Mouse (Mus musculus) hindbrain, embryonic 15.5 days (tissue): ENCODE measurements around the gene Rundc1. TPM values are rescaled to one million over a fixed set of nuclear protein-coding genes. Genes with fewer than 3 reads are reported as not detected.
"Not testable (repeated sequence)": the region's sequence is repeated elsewhere in the genome, so short reads cannot be mapped to it uniquely, and the experiment has no call there.

Experiments used
- ATAC-seq: fragments of 200-750 bp; cut with Nextera tagmentation; 2 replicates; pipeline ENCODE4 v1.8.0; 2017; ENCODE audit warnings: low read depth, moderate number of reproducible peaks, moderate TSS enrichment; ENCODE audit not compliant: low FRiP score
- H3K27ac ChIP-seq: fragments of 300-500 bp; sonication (generic); replicated peaks from 2 replicates; pipeline ENCODE4 v1.5.1; 2015; ENCODE audit warnings: mild to moderate bottlenecking, inconsistent platforms
- H3K27me3 ChIP-seq: fragments of 300-500 bp; sonication (generic); 2 replicates; pipeline ENCODE4 v1.6.1; 2015; ENCODE audit warnings: control low read depth, inconsistent platforms
- H3K36me3 ChIP-seq: fragments of 300-500 bp; sonication (generic); 2 replicates; pipeline ENCODE4 v1.6.1; 2015; ENCODE audit warnings: control low read depth, inconsistent platforms
- H3K4me1 ChIP-seq: fragments of 300-500 bp; sonication (generic); replicated peaks from 2 replicates; pipeline ENCODE4 v1.6.1; 2015; ENCODE audit warnings: control low read depth, inconsistent platforms
- H3K4me2 ChIP-seq: fragments of 300-500 bp; sonication (generic); 2 replicates; pipeline ENCODE4 v1.6.1; 2015; ENCODE audit warnings: moderate library complexity, mild to moderate bottlenecking, inconsistent platforms
- H3K4me3 ChIP-seq: fragments of 300-500 bp; sonication (generic); 2 replicates; pipeline ENCODE4 v1.5.1; 2015; ENCODE audit warnings: mild to moderate bottlenecking, inconsistent platforms
- H3K9ac ChIP-seq: fragments of 300-500 bp; sonication (generic); 2 replicates; pipeline ENCODE4 v1.6.1; 2015; ENCODE audit warnings: inconsistent platforms
- H3K9me3 ChIP-seq: fragments of 300-500 bp; sonication (generic); 2 replicates; pipeline ENCODE4 v1.6.1; 2016; ENCODE audit warnings: control low read depth, inconsistent platforms
- WGBS: fragments of 180-500 bp; shearing (Covaris S2); methylation state at CpG from one replicate; pipeline ENCODE4 v1.1.7; 2015; 5-methylcytosine and 5-hydroxymethylcytosine counted together
- polyA plus RNA-seq: library from polyadenylated mRNA; unstranded; fragments of >200 nt; fragmentation: Nextera tagmentation; extraction: Ambion mirVana; gene quantifications from 2 replicates; pipeline ENCODE4 v1.2.1, GENCODE M21; 2015

Rundc1 gene
- polyA plus RNA-seq = 32.0 and 33.2 TPM in 2 replicates

- H3K4me1 ChIP-seq = peaks cover 29% of the 10 kb centered on the region
- peak within 1 kb of the TSS; percentile 96 for H3K4me3 ChIP-seq
- WGBS = under 1% methylated on average over 80 of the region's 81 CpGs
- no peaks in the 10 kb centered on the region for H3K9me3 ChIP-seq
- no peaks in the 10 kb centered on the region for H3K27me3 ChIP-seq
- peak within 1 kb of the TSS; percentile 80 for H3K9ac ChIP-seq
- peaks cover 11% of the 10 kb centered on the region for H3K36me3 ChIP-seq
- ATAC-seq = peak; percentile 94
- H3K27ac ChIP-seq = peak within 1 kb of the TSS; percentile 95
- H3K4me2 ChIP-seq = peak within 1 kb of the TSS; percentile 80
These were observed at the start of gene Rundc1, which contains the start of gene Ptges3l for GRCm38 (mm10) chr11:101424925-101425813. Gene Rundc1 (plus strand): TSS chr11:101425085. Gene Ptges3l (minus strand): TSS chr11:101425333.

- H3K9ac ChIP-seq, H3K4me3 ChIP-seq, H3K27ac ChIP-seq, H3K36me3 ChIP-seq, H3K9me3 ChIP-seq, H3K4me1 ChIP-seq, H3K27me3 ChIP-seq, H3K4me2 ChIP-seq, ATAC-seq: not testable (repeated sequence)
- 95% methylated on average over 8 of the region's 8 CpGs for WGBS
These were observed 46.7 kb upstream of the Rundc1 start for GRCm38 (mm10) chr11:101378196-101378595.

GRCm38 (mm10) chr11:101378926-101379325 lies 46.0 kb upstream of the Rundc1 start:
- no peak overlapping the region for H3K4me2 ChIP-seq
- no peak overlapping the region for H3K4me3 ChIP-seq
- H3K36me3 ChIP-seq = no peaks in the 10 kb centered on the region
- H3K9me3 ChIP-seq = no peaks in the 10 kb centered on the region
- ATAC-seq = no peak
- no peak overlapping the region for H3K27ac ChIP-seq
- no peaks in the 10 kb centered on the region for H3K27me3 ChIP-seq
- no peaks in the 10 kb centered on the region for H3K4me1 ChIP-seq
- WGBS = 87% methylated on average over 6 of the region's 6 CpGs
- H3K9ac ChIP-seq = no peak overlapping the region

GRCm38 (mm10) chr11:101381817-101382216 lies 43.1 kb upstream of the Rundc1 start:
- Histone ChIP-seq H3K4me3 (no peak overlapping the region), H3K4me1 (no peaks in the 10 kb centered on the region), H3K4me2 (no peak overlapping the region), H3K27ac (no peak overlapping the region), H3K27me3 (no peaks in the 10 kb centered on the region), H3K9me3 (no peaks in the 10 kb centered on the region), H3K9ac (no peak overlapping the region), H3K36me3 (no peaks in the 10 kb centered on the region)
- WGBS = 25% methylated on average over 4 of the region's 4 CpGs
- ATAC-seq = no peak

GRCm38 (mm10) chr11:101395110-101395509 lies 29.8 kb upstream of the Rundc1 start:
- H3K4me2 ChIP-seq = no peak overlapping the region
- no peaks in the 10 kb centered on the region for H3K36me3 ChIP-seq
- H3K4me3 ChIP-seq = no peak overlapping the region
- H3K27me3 ChIP-seq = 0 out of 2 replicates have a peak, but pooled peaks cover 4% of the 10 kb centered on the region
- 0 out of 2 replicates have a peak, but pooled peaks cover 6% of the 10 kb centered on the region for H3K4me1 ChIP-seq
- ATAC-seq = no peak; the same call in 1 of the 2 replicates
- no peak overlapping the region for H3K27ac ChIP-seq
- H3K9me3 ChIP-seq = no peaks in the 10 kb centered on the region
- WGBS = 4% methylated on average over 8 of the region's 8 CpGs
- H3K9ac ChIP-seq = no peak overlapping the region

GRCm38 (mm10) chr11:101415306-101415705 lies 9.6 kb upstream of the Rundc1 start:
- Histone ChIP-seq H3K9ac (no peak overlapping the region), H3K36me3 (peaks cover 28% of the 10 kb centered on the region), H3K9me3 (no peaks in the 10 kb centered on the region), H3K27me3 (no peaks in the 10 kb centered on the region), H3K4me3 (no peak overlapping the region), H3K27ac (no peak overlapping the region), H3K4me2 (no peak overlapping the region), H3K4me1 (peaks cover 10% of the 10 kb centered on the region)
- 89% methylated on average over 2 of the region's 2 CpGs for WGBS
- no peak for ATAC-seq

- H3K27ac ChIP-seq = peak overlapping the region; percentile 84
- H3K4me1 ChIP-seq = peaks cover 10% of the 10 kb centered on the region
- peak overlapping the region; percentile 73 for H3K9ac ChIP-seq
- ATAC-seq = peak; percentile 31; the same call in 1 of the 2 replicates
- H3K36me3 ChIP-seq = peaks cover 15% of the 10 kb centered on the region; the same call in 1 of the 2 replicates
- peak overlapping the region; percentile 70 for H3K4me2 ChIP-seq
- H3K9me3 ChIP-seq = no peaks in the 10 kb centered on the region
- H3K27me3 ChIP-seq = no peaks in the 10 kb centered on the region
- H3K4me3 ChIP-seq = peak overlapping the region; percentile 69
- 2% methylated on average over 11 of the region's 11 CpGs for WGBS
These were observed 8.3 kb upstream of the Rundc1 start for GRCm38 (mm10) chr11:101416433-101417100.

- H3K4me2 ChIP-seq = peak within 1 kb of the TSS; percentile 70
These were observed 7.6 kb upstream of the Rundc1 start, which contains the start of gene Aarsd1 for GRCm38 (mm10) chr11:101417101-101417855. Gene Aarsd1 (minus strand): TSS chr11:101417615.

GRCm38 (mm10) chr11:101418991-101419390 lies 5.9 kb upstream of the Rundc1 start:
- H3K4me1 ChIP-seq = peaks cover 12% of the 10 kb centered on the region
- ATAC-seq = no peak
- no peak overlapping the region for H3K4me2 ChIP-seq
- no peak overlapping the region for H3K4me3 ChIP-seq
- no peak overlapping the region for H3K27ac ChIP-seq
- H3K9me3 ChIP-seq = no peaks in the 10 kb centered on the region
- no peaks in the 10 kb centered on the region for H3K27me3 ChIP-seq
- no peak overlapping the region for H3K9ac ChIP-seq
- H3K36me3 ChIP-seq = no peaks in the 10 kb centered on the region
- 59% methylated on average over 6 of the region's 6 CpGs for WGBS

More at GRCm38 (mm10) chr11:101417101-101417855, 7.6 kb upstream of the Rundc1 start, which contains the start of gene Aarsd1:
- Histone ChIP-seq H3K9ac (peak within 1 kb of the TSS; percentile 73), H3K9me3 (no peaks in the 10 kb centered on the region), H3K36me3 (peaks cover 13% of the 10 kb centered on the region; the same call in 1 of the 2 replicates), H3K27me3 (no peaks in the 10 kb centered on the region), H3K4me1 (peaks cover 10% of the 10 kb centered on the region), H3K27ac (peak within 1 kb of the TSS; percentile 84), H3K4me3 (peak within 1 kb of the TSS; percentile 69)
- peak; percentile 90 for ATAC-seq
- under 1% methylated on average over 44 of the region's 45 CpGs for WGBS

GRCm38 (mm10) chr11:101419610-101420009 lies 5.3 kb upstream of the Rundc1 start:
- H3K4me2 ChIP-seq = no peak overlapping the region
- H3K4me3 ChIP-seq = no peak overlapping the region
- H3K27me3 ChIP-seq = no peaks in the 10 kb centered on the region
- H3K36me3 ChIP-seq = no peaks in the 10 kb centered on the region
- ATAC-seq = no peak
- H3K4me1 ChIP-seq = peaks cover 18% of the 10 kb centered on the region
- 29% methylated on average over 3 of the region's 3 CpGs for WGBS
- no peak overlapping the region for H3K9ac ChIP-seq
- no peak overlapping the region for H3K27ac ChIP-seq
- H3K9me3 ChIP-seq = no peaks in the 10 kb centered on the region

GRCm38 (mm10) chr11:101420148-101420547 lies 4.7 kb upstream of the Rundc1 start:
- no peak overlapping the region for H3K4me2 ChIP-seq
- WGBS = 86% methylated on average over 5 of the region's 5 CpGs
- peaks cover 18% of the 10 kb centered on the region for H3K4me1 ChIP-seq
- H3K27me3 ChIP-seq = no peaks in the 10 kb centered on the region
- no peak for ATAC-seq
- H3K4me3 ChIP-seq = no peak overlapping the region
- H3K9ac ChIP-seq = no peak overlapping the region
- no peak overlapping the region for H3K27ac ChIP-seq
- H3K36me3 ChIP-seq = no peaks in the 10 kb centered on the region
- no peaks in the 10 kb centered on the region for H3K9me3 ChIP-seq
